ENCODE assay signal across 9 mouse cellular contexts in the genomic region with DNA sequence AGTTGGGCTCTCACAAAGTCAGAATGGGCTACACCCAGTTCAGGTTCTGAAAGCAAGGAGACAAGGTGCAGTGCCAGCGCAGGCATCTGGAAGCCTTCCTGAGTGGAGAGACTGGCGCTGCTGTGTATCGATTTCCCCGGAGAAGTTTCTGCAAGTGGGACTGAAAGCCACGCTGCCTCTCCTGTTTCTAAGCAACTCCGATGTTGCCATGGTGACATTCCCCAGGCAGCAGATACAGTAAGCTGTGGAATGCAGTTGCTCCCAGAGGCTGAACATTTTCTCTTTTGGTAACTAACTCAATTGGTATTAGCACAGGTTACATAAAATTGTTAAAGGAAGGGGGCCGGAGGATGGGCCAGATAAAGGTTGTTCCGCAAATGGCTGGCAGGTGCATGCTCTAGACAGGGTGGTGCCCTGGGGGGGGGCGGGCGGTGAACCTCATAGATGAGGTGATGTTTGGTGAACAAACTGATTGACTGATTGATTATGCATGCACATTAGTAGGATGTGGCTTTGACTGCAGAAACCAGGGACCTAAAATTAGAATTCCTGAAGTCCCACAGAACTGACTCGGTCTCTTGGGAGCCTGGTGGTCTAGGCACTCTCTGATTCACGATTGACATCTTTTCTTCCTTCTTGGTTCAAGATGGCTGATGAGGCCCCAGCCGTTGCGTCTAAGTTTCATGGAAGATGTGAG. TPM values are rescaled to one million over a fixed set of nuclear protein-coding genes. Genes with fewer than 3 reads are reported as not detected.
DNase-seq lines count a peak whose midpoint lies in the region; ATAC-seq lines count a peak whose summit lies in the region.
"Had no signal": no experiment of that assay in that cellular context is flagged by ENCODE, and none has a peak within 500 bp of the region (broad histone marks: within the 10 kb centered on the region; RNA-seq: fewer than 3 reads in every experiment).

No protein-coding gene starts in this region.

- H3K36me3 ChIP-seq in megakaryocyte, embryonic 14.5 days (replicated peaks; ENCODE audit: low read length), result peaks cover 45% of the 10 kb centered on the region
- H3K36me3 ChIP-seq in heart, embryonic 11.5 days (ENCODE audit: control insufficient read depth, insufficient read depth, low read length), result no peaks in the 10 kb centered on the region
- 0 out of 2 replicates have a peak, but pooled peaks cover 8% of the 10 kb centered on the region for H3K36me3 ChIP-seq in liver, embryonic 15.5 days (replicated peaks)

- H3K4me3 ChIP-seq in megakaryocyte, embryonic 14.5 days (replicated peaks), result peak overlapping the region; percentile 80
- no peak overlapping the region for H3K4me3 ChIP-seq in heart, embryonic 11.5 days (ENCODE audit: low read depth, low read length)
- H3K4me3 ChIP-seq in liver, embryonic 15.5 days (replicated peaks), result no peak overlapping the region
- H3K4me3 ChIP-seq: myocyte had no signal

- 56% methylated on average over 14 of the region's 14 CpGs for WGBS in heart, embryonic 11.5 days (ENCODE audit: insufficient replicate concordance)
- 74% methylated on average over 14 of the region's 14 CpGs for WGBS in liver, embryonic 15.5 days (ENCODE audit: insufficient replicate concordance)

- no peak overlapping the region; the same call in 1 of the 2 replicates for H3K9ac ChIP-seq in heart, embryonic 11.5 days (ENCODE audit: low read depth, low read length)
- H3K9ac ChIP-seq in liver, embryonic 15.5 days, result no peak overlapping the region

- peak overlapping the region; percentile 31 for H3K4me2 ChIP-seq in heart, embryonic 11.5 days
- 0 out of 2 replicates have a peak overlapping the region, but pooled peaks have one; percentile 15 for H3K4me2 ChIP-seq in liver, embryonic 15.5 days

- peaks cover 96% of the 10 kb centered on the region for H3K4me1 ChIP-seq in megakaryocyte, embryonic 14.5 days
- peaks cover 47% of the 10 kb centered on the region for H3K4me1 ChIP-seq in heart, embryonic 11.5 days (ENCODE audit: control insufficient read depth, insufficient read depth, low read length)
- H3K4me1 ChIP-seq in liver, embryonic 15.5 days (replicated peaks), result peaks cover 88% of the 10 kb centered on the region

- DNase-seq in embryo, embryonic 10.5 days (ENCODE audit: low spot score), result peak; percentile 85
- DNase-seq in kidney, postnatal 36 days, result peak; percentile 73 to 76
- peak; percentile 72 for DNase-seq in right cerebral cortex, postnatal 14 days

- no peak overlapping the region for H3K27ac ChIP-seq in heart, embryonic 11.5 days (ENCODE audit: low read depth, low read length)
- no peak overlapping the region for H3K27ac ChIP-seq in liver, embryonic 15.5 days (replicated peaks)

- no peaks in the 10 kb centered on the region for H3K27me3 ChIP-seq in megakaryocyte, embryonic 14.5 days (replicated peaks)
- no peaks in the 10 kb centered on the region for H3K27me3 ChIP-seq in heart, embryonic 11.5 days (ENCODE audit: control insufficient read depth, insufficient read depth, low read length)
- no peaks in the 10 kb centered on the region for H3K27me3 ChIP-seq in liver, embryonic 15.5 days

- no peaks in the 10 kb centered on the region for H3K9me3 ChIP-seq in megakaryocyte, embryonic 14.5 days
- H3K9me3 ChIP-seq in heart, embryonic 11.5 days (replicated peaks; ENCODE audit: control insufficient read depth, low read length), result no peaks in the 10 kb centered on the region
- no peaks in the 10 kb centered on the region for H3K9me3 ChIP-seq in liver, embryonic 15.5 days (replicated peaks)

- ATAC-seq in megakaryocyte, adult 5-6 weeks (ENCODE audit: poor library complexity, severe bottlenecking), result no peak
- no peak for ATAC-seq in heart, embryonic 11.5 days (replicated peaks; ENCODE audit: insufficient number of reproducible peaks, low FRiP score, low TSS enrichment)
- no peak for ATAC-seq in liver, embryonic 15.5 days (ENCODE audit: insufficient read depth)
- no peak for ATAC-seq in CD4-positive, CD25-positive, alpha-beta regulatory T cell, adult 4 months

RNA-seq across cellular contexts. Expression of gene Psap, which starts 8.4 kb away (rescaled TPM):
- 220 and 417 TPM in 2 replicates for polyA plus RNA-seq in megakaryocyte, embryonic 14.5 days (2012; ENCODE audit: insufficient read depth, low replicate concordance)
- total RNA-seq in megakaryocyte, adult 5-6 weeks (2015), result 2,144 and 2,167 TPM in 2 replicates
- 2,372 and 2,545 TPM in 2 replicates for total RNA-seq in megakaryocyte, adult 5-6 weeks (2017)
- polyA plus RNA-seq in heart, embryonic 11.5 days (2014; fragmentation: Nextera tagmentation; extraction: Ambion mirVana), result 68.5 and 78.1 TPM in 2 replicates
- 73.5 and 76.0 TPM in 2 replicates for polyA plus RNA-seq in liver, embryonic 15.5 days (2015; fragmentation: Nextera tagmentation; extraction: Ambion mirVana)
- polyA plus RNA-seq in CD4-positive, CD25-positive, alpha-beta regulatory T cell, adult 4 months (2017; shearing (Covaris generic)), result 100 to 1,000 TPM in 1 of 2 experiments, 10 to 100 TPM in 1; 89.0 to 427 TPM
